Mouse (Mus musculus): ENCODE results near the gene Scgb1b27. TPM values are rescaled to one million over a fixed set of nuclear protein-coding genes. Genes with fewer than 3 reads are reported as not detected.

Gene Scgb1b27
- polyA plus RNA-seq (2015; fragmentation: Illumina TruSeq; extraction: RNeasy Lipid Tissue Mini Kit (QIAGEN cat#74804); ENCODE audit: low read depth, low replicate concordance): not detected

GRCm38 (mm10) chr7:34021183-34021582 lies at the start of gene Scgb1b27:
TSS of gene Scgb1b27 (plus strand) at chr7:34021483.

GRCm38 (mm10) chr7:34013842-34014241 lies 7.4 kb upstream of the Scgb1b27 start, which contains the start of gene Scgb2b27:
TSS of gene Scgb2b27 (minus strand) at chr7:34013942.

Other genes with a start within 250 kb of the Scgb1b27 start
- gene Scgb2b26, start 76.4 kb upstream of the Scgb1b27 start, polyA plus RNA-seq (2015; fragmentation: Illumina TruSeq; extraction: RNeasy Lipid Tissue Mini Kit (QIAGEN cat#74804); ENCODE audit: low read depth, low replicate concordance): not detected
- gene Scgb2b27, start 7.5 kb upstream of the Scgb1b27 start, polyA plus RNA-seq (2015; fragmentation: Illumina TruSeq; extraction: RNeasy Lipid Tissue Mini Kit (QIAGEN cat#74804); ENCODE audit: low read depth, low replicate concordance): not detected
- gene Scgb1b30, start 73.9 kb downstream of the Scgb1b27 start, polyA plus RNA-seq (2015; fragmentation: Illumina TruSeq; extraction: RNeasy Lipid Tissue Mini Kit (QIAGEN cat#74804); ENCODE audit: low read depth, low replicate concordance): not detected
- gene Wtip, start 111.8 kb downstream of the Scgb1b27 start, polyA plus RNA-seq (2015; fragmentation: Illumina TruSeq; extraction: RNeasy Lipid Tissue Mini Kit (QIAGEN cat#74804); ENCODE audit: low read depth, low replicate concordance): 9.7 TPM
- 122 TPM for gene Uba2, start 148.1 kb downstream of the Scgb1b27 start, polyA plus RNA-seq (2015; fragmentation: Illumina TruSeq; extraction: RNeasy Lipid Tissue Mini Kit (QIAGEN cat#74804); ENCODE audit: low read depth, low replicate concordance)
- 33.6 TPM for gene Pdcd2l, start 175.2 kb downstream of the Scgb1b27 start, polyA plus RNA-seq (2015; fragmentation: Illumina TruSeq; extraction: RNeasy Lipid Tissue Mini Kit (QIAGEN cat#74804); ENCODE audit: low read depth, low replicate concordance)
- gene Gpi1, start 208.9 kb downstream of the Scgb1b27 start, polyA plus RNA-seq (2015; fragmentation: Illumina TruSeq; extraction: RNeasy Lipid Tissue Mini Kit (QIAGEN cat#74804); ENCODE audit: low read depth, low replicate concordance): 641 TPM
- gene Gm6096, start 229.6 kb downstream of the Scgb1b27 start, polyA plus RNA-seq (2015; fragmentation: Illumina TruSeq; extraction: RNeasy Lipid Tissue Mini Kit (QIAGEN cat#74804); ENCODE audit: low read depth, low replicate concordance): not detected

Data from brain, adult 10 weeks (tissue).